Mouse (Mus musculus): ENCODE measurements around the gene Tprg.

Tprg gene

DNA sequence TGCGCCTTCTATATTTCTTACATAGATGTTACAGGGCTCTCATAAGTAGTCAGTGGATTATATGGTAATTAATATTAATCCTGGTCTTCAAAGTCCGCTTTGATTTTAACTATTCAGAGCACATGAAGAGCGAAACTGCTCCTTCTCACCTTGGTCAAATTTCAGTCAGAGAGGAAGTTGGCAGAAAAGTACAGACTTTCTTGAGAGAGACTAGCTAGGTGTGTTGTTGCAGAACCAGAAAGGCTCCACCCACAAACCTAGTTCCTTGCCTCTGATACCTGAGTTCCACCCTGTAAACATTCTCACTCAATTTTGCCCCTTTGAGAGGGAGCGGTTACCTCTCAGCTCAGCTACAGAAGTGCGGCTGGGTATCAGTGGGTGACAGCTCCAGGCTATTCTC is at the start of gene Tprg:
TSS of gene Tprg (plus strand) at position 301 of the 400 bp plus-strand sequence.
- ATAC-seq (ENCODE audit: insufficient number of reproducible peaks, low FRiP score, low TSS enrichment): no peak

DNA sequence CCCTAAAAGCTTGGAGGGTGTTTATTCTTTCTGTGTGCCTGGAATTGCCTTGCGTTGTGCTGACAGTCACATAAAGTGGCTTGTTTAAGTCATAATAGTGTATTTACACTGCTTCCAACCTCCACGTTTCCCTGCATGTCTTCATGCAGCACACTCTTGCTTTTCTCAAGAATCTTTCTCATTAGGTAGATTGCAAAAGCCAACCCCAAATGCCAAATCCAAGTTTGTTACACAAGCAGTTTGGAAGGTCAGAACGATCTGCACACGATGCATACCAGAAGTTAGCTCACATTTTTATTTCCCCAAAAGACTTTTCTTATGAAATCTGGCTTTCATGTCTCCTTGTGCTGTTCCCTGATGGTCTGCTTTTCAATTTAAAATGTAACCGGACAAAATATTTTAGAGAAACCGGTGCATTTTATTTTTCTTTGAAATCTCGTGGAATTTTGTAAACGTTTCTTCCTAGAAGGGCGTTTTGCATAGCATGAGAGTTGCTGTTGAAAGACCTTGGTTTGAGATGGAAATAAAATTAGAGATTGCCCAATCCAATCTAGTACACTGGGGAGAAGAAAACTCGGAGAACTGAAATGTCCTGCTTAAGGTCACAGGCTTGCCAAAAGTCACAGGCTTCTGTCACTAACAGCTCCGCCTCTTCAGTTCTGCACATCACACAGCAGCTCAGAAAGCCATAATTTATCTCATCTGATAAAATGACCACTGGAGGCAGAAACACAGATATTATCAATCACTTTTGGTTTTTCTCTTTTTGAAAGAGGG is 48.2 kb upstream of the Tprg start:
- no peak for ATAC-seq (ENCODE audit: insufficient number of reproducible peaks, low FRiP score, low TSS enrichment)

DNA sequence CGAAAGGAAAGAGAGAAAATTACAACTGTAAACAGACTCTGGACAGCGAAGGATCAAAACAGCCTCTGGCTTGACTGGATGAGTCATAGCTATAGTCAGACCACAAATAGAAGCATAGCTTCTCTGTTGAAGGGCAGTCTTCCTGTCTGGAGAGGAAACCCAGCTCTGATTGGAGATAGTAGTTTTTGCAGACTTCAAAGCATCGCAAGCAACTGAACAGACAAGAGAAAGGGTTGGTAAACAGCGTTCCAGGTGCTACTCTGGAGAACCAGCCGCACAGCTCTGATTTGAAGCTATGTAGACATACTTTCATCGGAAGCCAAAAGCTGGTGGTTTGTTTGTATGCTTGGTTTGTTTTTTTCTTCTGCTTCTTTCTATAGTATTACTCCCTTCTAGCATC is 37.7 kb upstream of the Tprg start:
- ATAC-seq (ENCODE audit: insufficient number of reproducible peaks, low FRiP score, low TSS enrichment): no peak

DNA sequence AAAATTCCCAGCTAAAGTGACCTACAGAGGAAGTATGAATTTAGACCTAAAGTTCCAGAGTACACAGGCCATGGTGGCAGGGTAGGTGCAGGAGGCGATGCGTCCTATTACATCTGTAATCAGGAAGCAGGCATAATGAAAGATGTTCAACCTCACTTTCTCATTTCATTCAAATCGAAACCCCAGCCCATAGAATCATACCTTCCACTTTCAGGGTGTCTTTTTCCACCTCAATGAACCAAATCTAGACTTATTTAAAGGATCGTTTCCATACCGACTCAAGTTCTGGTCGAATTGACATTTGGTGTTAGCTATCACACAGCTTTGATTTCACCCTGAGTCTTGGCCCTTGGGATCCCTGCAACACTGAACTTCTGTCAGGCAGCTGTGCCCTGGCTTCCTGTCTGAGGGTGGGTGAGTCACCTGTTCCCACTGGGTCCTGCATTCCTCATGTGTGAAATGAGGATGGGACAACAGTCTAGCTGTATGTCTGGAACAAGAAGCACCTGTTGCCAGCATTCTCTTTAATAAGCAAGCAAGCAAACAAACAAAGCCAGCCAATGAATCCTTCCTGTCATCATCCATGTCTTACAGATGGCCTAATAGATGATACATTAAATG is 36.4 kb upstream of the Tprg start:
- ATAC-seq (ENCODE audit: insufficient number of reproducible peaks, low FRiP score, low TSS enrichment): no peak

DNA sequence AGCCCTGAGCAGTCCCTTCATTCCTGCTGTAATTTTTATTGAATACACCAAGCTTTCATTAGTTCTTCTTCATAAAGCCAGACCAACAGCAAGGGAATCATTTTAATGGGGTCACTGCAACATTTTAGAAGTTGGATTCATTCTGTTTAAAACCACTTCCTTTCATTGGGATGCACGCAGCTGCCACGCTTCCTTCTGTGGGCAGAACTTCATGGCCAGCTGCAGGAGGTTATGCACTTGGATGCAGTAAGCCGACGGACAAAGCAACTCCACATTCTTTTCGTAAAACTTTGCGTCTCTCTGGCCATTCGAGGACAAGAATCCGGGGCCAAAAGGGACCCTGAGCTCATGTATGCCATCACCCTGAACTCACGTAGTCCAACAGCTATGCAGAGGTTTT is 35.5 kb upstream of the Tprg start:
- ATAC-seq (ENCODE audit: insufficient number of reproducible peaks, low FRiP score, low TSS enrichment): no peak

DNA sequence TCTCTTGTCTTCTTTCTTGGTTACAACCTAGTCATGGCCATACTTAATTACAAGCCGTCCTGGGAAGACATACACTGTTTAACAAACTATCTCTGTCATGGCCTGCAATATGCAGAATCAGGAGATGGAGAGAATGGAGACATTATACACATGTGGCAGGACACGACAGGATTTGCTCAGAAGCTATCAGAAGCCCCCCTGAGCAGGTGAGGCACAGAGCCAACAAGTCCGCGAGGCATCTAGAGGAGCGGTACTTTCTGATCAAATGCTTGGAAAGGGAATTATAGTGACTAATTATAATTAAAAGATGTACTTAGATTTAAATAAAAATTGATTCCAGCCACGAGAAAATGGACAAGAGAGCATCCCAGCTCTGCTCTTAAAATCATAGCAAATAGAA is 32.0 kb upstream of the Tprg start:
- ATAC-seq (ENCODE audit: insufficient number of reproducible peaks, low FRiP score, low TSS enrichment): no peak

DNA sequence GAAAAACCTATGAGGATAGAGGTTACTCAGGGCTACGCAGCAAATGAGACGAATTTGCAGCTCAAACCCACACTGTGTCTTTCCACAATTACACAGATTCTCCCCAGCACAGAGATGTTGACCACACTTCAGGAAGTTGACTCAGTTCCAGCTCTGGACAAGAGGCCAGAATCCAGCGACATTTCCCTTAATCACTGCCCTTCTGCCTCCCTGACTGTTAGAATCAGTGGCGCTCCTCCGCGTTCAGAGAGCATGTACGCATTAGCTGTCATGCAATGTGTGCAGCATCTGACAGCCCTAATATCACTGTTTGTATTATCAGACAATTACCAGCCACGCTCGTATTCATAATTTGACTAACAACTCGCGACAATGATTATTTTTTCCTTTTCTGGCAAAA is 31.4 kb upstream of the Tprg start:
- no peak for ATAC-seq (ENCODE audit: insufficient number of reproducible peaks, low FRiP score, low TSS enrichment)

DNA sequence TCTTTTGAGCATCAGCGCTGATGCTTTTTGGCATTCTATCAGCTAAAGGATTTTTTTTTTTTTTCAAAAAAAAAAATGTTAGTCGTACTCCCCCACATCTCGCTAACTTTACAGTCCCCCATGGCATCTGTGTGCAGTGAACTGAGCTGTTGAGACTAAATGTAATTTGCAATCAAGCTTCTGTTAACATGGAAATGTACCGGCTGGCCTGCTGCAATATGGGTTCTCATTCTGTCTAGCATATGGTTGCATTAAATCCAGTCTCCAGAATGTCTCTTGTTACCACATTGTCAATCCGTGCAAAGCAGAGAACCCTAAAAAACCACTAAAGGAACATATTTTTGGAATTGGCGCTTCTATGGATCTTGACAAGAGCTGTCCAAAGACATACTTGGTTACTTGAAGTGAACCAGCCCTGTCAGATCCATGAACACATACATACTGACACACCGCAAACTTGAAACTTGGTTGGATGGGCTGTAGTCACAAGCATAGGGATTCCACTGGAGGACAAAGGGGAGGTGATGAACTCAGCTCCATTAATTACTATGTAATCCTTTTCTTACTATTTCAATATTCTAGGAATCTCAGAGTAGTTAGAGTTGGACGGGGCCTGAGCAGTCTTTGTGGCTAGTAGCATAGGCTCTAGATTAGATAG is 30.9 kb upstream of the Tprg start:
- ATAC-seq (ENCODE audit: insufficient number of reproducible peaks, low FRiP score, low TSS enrichment): no peak

DNA sequence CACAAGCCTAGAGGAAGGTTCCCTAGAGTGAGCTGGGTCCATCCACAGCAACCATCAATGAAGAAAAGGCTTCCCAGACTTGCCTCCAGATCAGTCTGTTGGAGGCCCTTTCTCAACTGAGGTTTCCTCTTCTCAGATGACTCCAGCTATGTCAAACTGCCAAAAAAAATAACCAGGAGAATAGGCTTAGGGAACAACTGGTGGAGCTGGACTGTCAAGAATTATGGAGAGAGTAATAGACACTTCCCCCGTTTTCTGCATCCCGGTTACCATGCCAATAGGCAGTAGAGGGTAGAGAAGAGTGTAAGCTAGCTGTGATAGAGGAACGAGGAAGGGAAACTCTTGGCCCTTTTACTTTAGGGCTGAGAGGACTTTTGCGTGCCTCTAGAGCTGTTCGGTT is 24.3 kb upstream of the Tprg start:
- no peak for ATAC-seq (ENCODE audit: insufficient number of reproducible peaks, low FRiP score, low TSS enrichment)

DNA sequence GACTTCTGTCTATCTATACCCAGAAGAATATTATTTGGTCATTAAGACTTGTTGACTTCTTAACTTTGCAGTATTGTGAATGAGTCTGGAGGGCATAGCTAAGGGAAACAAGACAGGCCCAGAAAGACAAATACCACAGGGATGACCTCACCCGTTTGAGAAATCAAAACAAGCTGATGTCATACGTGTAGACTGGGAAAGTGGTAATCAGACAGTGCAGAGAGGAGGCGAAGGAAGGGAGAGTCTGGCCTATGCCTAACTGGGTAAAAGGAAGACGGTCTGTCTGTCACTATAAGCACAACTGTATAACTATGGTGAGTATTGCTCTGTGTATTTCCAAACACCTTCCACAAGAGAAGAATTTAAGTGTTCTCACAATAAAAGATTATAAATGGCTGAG is 23.7 kb upstream of the Tprg start:
- no peak for ATAC-seq (ENCODE audit: insufficient number of reproducible peaks, low FRiP score, low TSS enrichment)

DNA sequence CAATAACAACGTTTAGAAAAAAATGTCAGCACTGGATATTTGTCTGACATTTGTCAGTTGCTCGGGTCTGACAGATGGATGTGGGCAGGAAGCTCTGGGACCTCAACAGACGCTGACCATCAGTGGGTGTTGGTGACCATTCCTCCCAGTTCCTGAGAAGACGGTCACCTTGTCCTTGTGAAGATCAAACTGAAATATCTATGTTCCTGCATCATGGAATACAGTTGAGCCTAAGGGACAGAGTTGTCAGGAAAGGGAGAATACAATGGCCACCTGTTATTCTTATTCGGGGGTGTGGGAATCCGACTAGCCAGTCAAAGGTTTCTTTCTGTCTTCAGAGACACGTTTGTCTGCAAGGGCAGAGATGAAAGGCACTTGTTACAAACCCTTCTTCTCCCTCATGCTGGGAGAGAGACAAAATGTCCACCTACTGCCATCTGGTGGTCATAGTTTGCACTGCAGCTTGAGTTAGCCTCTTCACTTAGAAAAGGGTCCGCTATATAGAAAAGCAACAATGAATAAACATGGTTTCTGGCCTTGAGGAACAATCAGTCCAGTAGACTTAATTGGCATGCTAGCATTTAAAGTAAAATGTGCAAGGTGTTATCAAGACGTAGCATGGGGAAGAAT is 23.0 kb upstream of the Tprg start:
- ATAC-seq (ENCODE audit: insufficient number of reproducible peaks, low FRiP score, low TSS enrichment): peak; percentile 76

DNA sequence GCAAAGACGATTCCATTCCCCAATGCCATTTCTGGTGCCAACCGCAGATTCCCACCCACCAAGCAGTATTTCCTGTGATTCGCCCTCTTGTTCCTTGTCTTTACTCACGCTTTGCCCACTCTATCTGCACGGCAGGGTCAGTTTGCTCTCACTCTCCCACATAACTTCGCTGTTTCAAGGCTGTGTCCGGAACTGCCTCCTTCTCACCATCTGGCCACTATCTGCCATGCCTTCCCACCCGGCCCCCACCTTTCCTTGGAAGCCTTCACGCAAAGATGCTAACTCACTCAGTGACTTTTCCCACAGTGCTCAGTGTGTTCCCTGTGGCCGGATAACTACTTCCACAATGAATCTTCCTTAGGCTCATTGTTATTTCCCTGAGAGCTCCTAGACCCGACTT is 21.4 kb upstream of the Tprg start:
- ATAC-seq (ENCODE audit: insufficient number of reproducible peaks, low FRiP score, low TSS enrichment): no peak

DNA sequence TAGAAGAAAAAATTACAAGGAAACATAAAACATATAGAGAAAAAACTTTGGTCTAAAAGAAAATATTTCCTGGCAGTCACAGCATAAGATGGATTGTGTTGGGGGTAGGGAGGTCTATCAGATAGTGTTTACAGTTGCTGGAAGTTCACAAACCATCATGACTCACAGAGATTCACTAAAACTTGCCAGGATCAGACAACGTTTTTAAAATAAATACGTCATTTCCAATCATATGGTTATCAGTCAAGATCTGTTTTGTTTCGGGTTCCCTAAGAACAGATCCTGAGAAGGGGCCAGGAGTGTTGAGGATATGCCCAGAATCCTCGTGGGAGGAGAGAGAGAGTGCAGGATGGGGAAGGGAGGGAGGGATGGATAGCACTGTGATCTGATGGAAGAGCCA is 18.3 kb upstream of the Tprg start:
- no peak for ATAC-seq (ENCODE audit: insufficient number of reproducible peaks, low FRiP score, low TSS enrichment)

DNA sequence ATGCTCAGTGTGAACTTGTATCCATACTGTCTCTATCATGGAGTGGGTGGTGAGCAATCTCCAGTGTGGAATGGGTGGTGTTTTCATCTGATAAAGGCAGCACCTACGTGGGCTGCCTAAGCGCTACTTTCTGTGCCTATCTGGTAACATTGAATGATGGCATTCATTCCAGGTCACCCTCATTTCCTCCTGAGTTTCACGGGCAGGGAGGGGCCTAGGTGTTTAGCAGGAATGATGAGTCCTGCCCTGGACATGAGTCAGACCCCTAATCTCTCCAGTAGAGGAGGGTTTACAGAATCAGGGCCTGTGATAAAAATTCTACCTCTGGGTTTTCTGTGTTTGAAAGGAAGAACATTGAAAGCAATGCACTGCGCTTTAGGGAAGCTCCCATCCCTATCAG is 4.1 kb upstream of the Tprg start:
- ATAC-seq (ENCODE audit: insufficient number of reproducible peaks, low FRiP score, low TSS enrichment): no peak

DNA sequence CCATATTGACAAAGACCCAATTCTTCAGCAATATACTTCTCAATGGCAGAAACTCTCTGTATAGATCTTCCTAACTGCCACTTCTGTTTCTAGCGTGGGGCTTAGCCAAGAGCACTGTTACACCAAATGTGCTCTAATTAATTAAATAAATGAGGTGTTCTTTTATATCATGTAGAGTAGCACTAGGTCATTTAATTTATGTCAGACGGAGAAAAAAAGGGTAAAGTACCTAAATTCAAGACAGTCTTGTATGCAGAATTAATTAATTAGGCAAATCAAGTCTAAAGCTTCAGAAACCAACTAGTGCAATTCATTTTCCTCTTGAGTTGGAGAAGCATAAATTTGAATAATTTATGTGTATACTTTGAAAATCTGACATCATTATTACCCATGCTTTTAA is 7.1 kb downstream of the Tprg start:
- no peak for ATAC-seq (ENCODE audit: insufficient number of reproducible peaks, low FRiP score, low TSS enrichment)

DNA sequence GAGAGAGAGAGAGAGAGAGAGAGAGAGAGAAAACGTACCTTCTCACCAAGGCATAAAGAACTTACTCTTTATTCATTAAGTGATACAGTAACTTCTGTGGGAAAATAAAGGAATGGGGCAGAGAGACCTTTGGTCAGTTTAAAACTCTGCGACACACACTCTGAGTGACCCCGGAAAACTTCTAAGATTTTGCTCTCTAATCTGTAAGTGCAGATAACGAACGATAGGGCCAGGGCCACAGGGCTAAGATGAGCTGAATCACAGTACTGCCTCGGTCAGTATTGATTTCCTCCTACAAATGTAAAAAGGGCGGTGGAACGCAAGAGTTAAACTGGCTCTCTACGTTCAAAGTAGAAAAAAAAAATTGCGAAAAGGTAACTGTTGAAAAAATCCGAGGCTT is 8.9 kb downstream of the Tprg start:
- no peak for ATAC-seq (ENCODE audit: insufficient number of reproducible peaks, low FRiP score, low TSS enrichment)

DNA sequence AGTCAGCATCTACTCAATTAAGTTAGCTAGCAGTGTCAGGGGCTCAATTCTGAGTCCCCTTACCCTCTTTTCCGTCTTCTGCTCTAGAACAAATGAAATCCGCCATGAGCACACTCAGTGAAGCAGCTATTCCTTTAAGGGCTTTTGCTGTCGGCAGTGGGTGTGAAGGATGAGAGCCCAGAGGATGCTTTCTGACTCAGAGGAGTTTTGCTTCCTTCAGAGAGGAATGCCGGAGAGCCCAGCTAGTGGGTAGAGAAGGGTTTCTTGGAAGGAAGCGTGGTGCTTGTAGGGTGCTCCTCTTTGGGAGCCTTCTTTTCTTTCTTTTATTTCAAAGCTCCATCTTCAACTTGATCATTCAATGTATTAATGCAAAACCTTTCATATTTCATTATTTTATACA is 10.1 kb downstream of the Tprg start:
- ATAC-seq (ENCODE audit: insufficient number of reproducible peaks, low FRiP score, low TSS enrichment): no peak

DNA sequence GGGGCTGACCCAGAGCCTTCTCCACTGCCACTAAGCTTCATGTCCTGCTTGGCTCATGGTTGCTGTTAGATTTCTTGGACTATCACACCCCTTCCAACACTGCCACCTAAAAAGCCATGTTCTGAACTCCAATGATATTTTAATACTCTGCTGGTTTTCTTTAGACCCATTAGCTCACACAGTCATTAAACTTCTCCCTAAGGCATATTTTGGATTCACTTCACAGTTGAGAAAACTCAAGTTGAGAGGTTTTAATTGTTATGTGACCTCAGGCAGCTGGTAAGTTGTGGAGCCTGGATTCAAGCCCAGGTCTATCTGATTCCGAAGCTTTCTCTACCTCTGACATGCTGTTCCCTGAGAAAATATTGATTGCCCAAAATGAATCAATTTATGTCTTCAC is 11.6 kb downstream of the Tprg start:
- no peak for ATAC-seq (ENCODE audit: insufficient number of reproducible peaks, low FRiP score, low TSS enrichment)

DNA sequence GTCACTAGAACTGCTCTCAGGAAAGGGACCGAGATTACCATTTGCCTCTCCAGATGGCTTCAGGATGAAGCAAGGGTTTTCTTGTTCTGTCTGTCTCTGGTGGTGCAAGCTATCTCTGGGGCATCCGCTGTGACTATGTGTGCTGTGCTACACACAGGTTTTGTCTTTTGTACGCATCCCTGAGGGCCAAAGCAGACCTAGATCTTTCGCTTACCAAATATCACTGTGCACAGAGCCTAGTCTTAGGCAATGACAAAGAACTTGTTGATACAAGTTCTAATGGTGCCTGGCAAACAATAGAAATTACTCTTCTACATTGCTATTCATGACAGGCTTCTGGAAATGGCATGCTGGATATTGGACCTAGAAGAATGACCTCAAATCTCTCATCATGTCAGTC is 16.0 kb downstream of the Tprg start:
- no peak for ATAC-seq (ENCODE audit: insufficient number of reproducible peaks, low FRiP score, low TSS enrichment)

DNA sequence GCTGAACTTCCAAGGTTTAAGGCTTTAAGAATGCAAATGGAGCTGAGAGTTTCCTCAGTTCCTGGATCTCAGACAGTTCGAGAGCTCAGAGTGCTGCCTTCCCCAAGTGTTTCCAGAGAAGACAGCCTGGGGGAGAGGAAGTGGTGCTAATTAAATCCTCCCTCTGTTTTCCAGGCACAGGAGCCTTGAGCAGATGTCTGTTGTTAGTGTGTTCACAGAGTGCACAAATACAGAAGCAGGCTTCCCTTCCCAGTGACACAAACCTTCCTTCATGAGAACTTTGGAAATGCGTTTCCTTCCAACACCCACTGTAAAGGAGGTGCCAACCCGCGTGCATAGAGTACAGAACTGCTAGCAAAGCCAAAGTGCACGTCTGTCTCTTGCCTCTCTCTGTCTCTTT is 27.4 kb downstream of the Tprg start:
- ATAC-seq (ENCODE audit: insufficient number of reproducible peaks, low FRiP score, low TSS enrichment): no peak

DNA sequence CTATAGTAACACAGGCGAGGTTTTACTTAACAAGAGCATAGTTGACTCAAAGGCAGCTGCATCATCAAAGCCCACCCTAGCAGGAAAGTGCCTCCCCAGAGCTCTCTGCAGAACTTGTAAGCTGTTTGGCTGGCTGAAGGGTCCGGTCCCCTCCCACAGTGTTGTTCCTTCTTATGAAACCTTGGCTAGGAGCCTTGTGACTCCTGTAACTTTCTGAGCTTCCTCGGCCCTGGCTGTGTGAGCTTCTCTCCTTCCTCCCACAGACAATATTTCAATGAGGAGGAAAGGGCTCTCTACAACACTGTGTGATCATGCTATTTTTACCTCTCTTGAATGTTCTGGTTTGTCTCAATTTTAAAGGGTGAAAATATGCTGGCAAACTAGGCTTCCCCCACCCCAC is 28.5 kb downstream of the Tprg start:
- no peak for ATAC-seq (ENCODE audit: insufficient number of reproducible peaks, low FRiP score, low TSS enrichment)
